Mouse (Mus musculus) embryo, embryonic 11.5 days (tissue): Measurements from ENCODE around the gene Fshb.
A peak's percentile ranks its signal among the peaks of the same experiment; 100 is the strongest.

ENCODE experiments used
- DNase-seq: peaks from one replicate; pipeline ENCODE4 v3.0.0-alpha.2; 2012; ENCODE audit warnings: low read depth, low spot score

Fshb gene

GRCm38 (mm10) chr2:107059556-107059955 lies at the start of gene Fshb:
TSS of gene Fshb (minus strand) at chr2:107059656.
- DNase-seq: no peak

GRCm38 (mm10) chr2:107084256-107084655 lies 24.8 kb upstream of the Fshb start:
- no peak for DNase-seq

GRCm38 (mm10) chr2:107083071-107083885 lies 23.8 kb upstream of the Fshb start:
- DNase-seq: peak; percentile 13

- no peak for DNase-seq
These were observed 3.8 kb upstream of the Fshb start for GRCm38 (mm10) chr2:107063260-107063659.

- DNase-seq: no peak
These were observed 13.5 kb downstream of the Fshb start for GRCm38 (mm10) chr2:107045955-107046354.

- DNase-seq: no peak
These were observed 18.6 kb downstream of the Fshb start for GRCm38 (mm10) chr2:107040816-107041215.

- DNase-seq: no peak
These were observed 23.5 kb downstream of the Fshb start for GRCm38 (mm10) chr2:107035980-107036379.

GRCm38 (mm10) chr2:107024694-107025093 lies 34.8 kb downstream of the Fshb start:
- no peak for DNase-seq

GRCm38 (mm10) chr2:107022713-107023112 lies 36.7 kb downstream of the Fshb start:
- no peak for DNase-seq

GRCm38 (mm10) chr2:107019331-107019730 lies 40.1 kb downstream of the Fshb start:
- DNase-seq: no peak

- DNase-seq: no peak
These were observed 46.3 kb downstream of the Fshb start for GRCm38 (mm10) chr2:107013161-107013560.

GRCm38 (mm10) chr2:107012318-107012717 lies 47.1 kb downstream of the Fshb start:
- DNase-seq: no peak

GRCm38 (mm10) chr2:107010160-107010559 lies 49.3 kb downstream of the Fshb start:
- DNase-seq: no peak

GRCm38 (mm10) chr2:107006378-107006777 lies 53.1 kb downstream of the Fshb start:
- DNase-seq: no peak
